Mouse (Mus musculus): ENCODE measurements around the gene Klk7.

- TF ChIP-seq CTCF (IDR thresholded peaks at IDR 0.05): no peak
- TF ChIP-seq EP300 (IDR thresholded peaks at IDR 0.05): no peak
These were observed 30.6 kb downstream of the Klk7 start, which contains the start of gene Klk5 for GRCm38 (mm10) chr7:43841701-43842100.
